Mouse (Mus musculus) erythroblast, embryonic 14.5 days (primary cell): ENCODE data around the gene Gm6793. TPM values are rescaled to one million over a fixed set of nuclear protein-coding genes. Genes with fewer than 3 reads are reported as not detected.
A peak's percentile ranks its signal among the peaks of the same experiment; 100 is the strongest.

Experiments
- H3K27me3 ChIP-seq: 2 replicates; pipeline ENCODE4 v1.6.1; 2012; ENCODE audit warnings: inconsistent platforms; ENCODE audit not compliant: control insufficient read depth
- H3K36me3 ChIP-seq: 2 replicates; pipeline ENCODE4 v1.6.1; 2012; ENCODE audit warnings: mild to moderate bottlenecking, inconsistent platforms; ENCODE audit not compliant: control insufficient read depth
- H3K4me1 ChIP-seq: 2 replicates; pipeline ENCODE4 v1.6.1; 2012; ENCODE audit warnings: inconsistent platforms; ENCODE audit not compliant: control insufficient read depth
- H3K4me3 ChIP-seq: replicated peaks from 2 replicates; pipeline ENCODE3; 2012; ENCODE audit warnings: moderate library complexity, mild to moderate bottlenecking, inconsistent platforms
- H3K9me3 ChIP-seq: 2 replicates; pipeline ENCODE4 v1.6.1; 2012; ENCODE audit warnings: low read length, inconsistent platforms, mixed read lengths; ENCODE audit not compliant: control insufficient read depth
- GATA1 ChIP-seq: IDR thresholded peaks from 2 replicates; pipeline ENCODE4 v1.6.1; 2012; ENCODE audit warnings: low read length, inconsistent platforms, mixed read lengths
- TAL1 ChIP-seq: IDR thresholded peaks from 3 replicates; pipeline ENCODE4 v1.6.1; 2012; ENCODE audit warnings: low read length, inconsistent platforms, mixed read lengths
- polyA plus RNA-seq: library from polyadenylated mRNA; stranded (reverse); fragments of >175 nt; gene quantifications from 2 replicates; pipeline ENCODE4 v1.2.3, GENCODE M21; 2012

Gm6793 gene
- polyA plus RNA-seq, 1 experiment, result 0.12 TPM

DNA sequence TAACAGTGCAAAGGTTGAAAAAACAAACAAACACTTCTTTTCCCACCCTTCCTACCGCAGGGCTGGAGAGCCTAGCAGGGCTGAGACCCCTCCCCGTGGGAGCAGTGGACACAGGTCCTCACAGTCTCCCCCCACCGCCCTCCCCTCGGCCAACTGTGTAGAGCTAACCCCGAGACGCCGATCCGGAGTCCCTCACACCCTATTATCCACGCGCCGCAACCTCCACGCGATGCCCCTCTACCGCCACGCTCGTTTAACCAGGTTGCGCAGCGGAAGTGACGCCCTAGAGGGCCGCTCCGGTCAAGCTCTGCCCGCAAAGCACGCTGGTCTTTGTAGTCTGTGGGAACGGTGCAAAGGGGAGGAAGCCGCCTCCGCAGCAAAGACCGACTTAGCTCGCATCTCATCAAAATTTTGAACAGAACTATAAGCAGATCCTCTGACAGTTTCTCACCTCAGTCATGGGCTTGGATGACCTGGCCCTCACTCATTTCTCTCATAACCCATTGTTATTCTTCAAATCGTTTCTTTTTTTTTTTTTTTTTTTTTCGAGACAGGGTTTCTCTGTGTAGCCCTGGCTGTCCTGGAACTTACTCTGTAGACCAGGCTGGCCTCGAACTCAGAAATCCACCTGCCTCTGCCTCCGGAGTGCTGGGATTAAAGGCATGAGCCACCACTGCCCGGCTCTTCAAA, 22.7 kb downstream of the Gm6793 start, which contains the start of gene Adat1:
Adat1 (minus strand) TSS at position 290 of the 690 bp plus-strand sequence.
- H3K27me3 ChIP-seq, result no peaks in the 10 kb centered on the region
- TF ChIP-seq TAL1 (no peak), GATA1 (no peak)
- H3K36me3 ChIP-seq, result peaks cover 67% of the 10 kb centered on the region

DNA sequence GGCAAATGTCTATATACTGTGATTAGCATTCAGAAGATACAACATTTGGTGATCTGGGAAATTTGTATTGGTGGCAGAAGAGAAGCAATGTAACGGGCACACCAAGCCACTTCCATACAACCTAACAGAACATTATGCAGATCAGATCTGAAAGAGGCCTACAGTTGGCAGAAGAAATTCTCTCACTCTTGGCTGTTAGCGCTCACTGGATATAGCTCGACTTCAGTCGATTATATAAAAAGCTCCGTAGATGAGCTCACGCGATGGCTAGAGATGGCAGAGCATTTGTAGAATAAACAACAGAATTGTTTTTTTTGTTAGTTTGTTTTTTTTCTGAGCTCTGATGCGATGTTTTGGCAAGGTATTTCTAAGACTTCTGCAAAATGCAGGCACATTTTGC, 23.6 kb downstream of the Gm6793 start:
- Histone ChIP-seq H3K27me3 (no peaks in the 10 kb centered on the region), H3K4me1 (peaks cover 24% of the 10 kb centered on the region), H3K36me3 (peaks cover 65% of the 10 kb centered on the region), H3K4me3 (peak overlapping the region; percentile 82), H3K9me3 (no peaks in the 10 kb centered on the region)
- no peak for TF ChIP-seq TAL1
- no peak for TF ChIP-seq GATA1

More for the DNA sequence above, 22.7 kb downstream of the Gm6793 start, which contains the start of gene Adat1:
- H3K9me3 ChIP-seq, result no peaks in the 10 kb centered on the region
- peaks cover 24% of the 10 kb centered on the region for H3K4me1 ChIP-seq
- peak within 1 kb of the TSS; percentile 82 for H3K4me3 ChIP-seq

DNA sequence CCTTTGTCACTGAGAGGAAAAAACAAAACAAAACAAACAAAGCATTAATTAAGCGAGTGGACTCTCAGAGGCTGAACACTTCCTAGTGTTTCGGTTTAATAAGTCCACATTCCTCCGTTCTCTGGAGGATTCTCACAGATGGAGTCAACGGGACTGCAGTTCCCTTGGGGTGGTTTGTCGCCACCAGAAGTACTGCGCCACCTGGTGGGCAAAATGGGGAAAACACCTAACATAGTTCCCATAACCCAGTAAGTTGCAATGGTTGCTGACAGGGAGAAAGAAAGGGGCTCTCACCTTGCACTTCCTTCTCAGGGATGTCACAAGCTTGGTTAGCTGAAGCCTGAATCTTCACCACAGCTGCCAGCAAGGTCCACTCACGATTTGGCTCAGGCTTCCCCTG, 24.9 kb downstream of the Gm6793 start:
- Histone ChIP-seq H3K27me3 (no peaks in the 10 kb centered on the region), H3K36me3 (peaks cover 64% of the 10 kb centered on the region), H3K9me3 (no peaks in the 10 kb centered on the region), H3K4me1 (peaks cover 24% of the 10 kb centered on the region), H3K4me3 (no peak overlapping the region)
- no peak for TF ChIP-seq TAL1
- no peak for TF ChIP-seq GATA1

GRCm38 (mm10) chr8:111984511-111984910, 30.3 kb downstream of the Gm6793 start:
- Histone ChIP-seq H3K4me3 (no peak overlapping the region), H3K4me1 (peaks cover 5% of the 10 kb centered on the region), H3K27me3 (no peaks in the 10 kb centered on the region), H3K9me3 (no peaks in the 10 kb centered on the region), H3K36me3 (peaks cover 72% of the 10 kb centered on the region)
- TF ChIP-seq GATA1, result no peak
- TF ChIP-seq TAL1, result no peak

- H3K9me3 ChIP-seq, result no peaks in the 10 kb centered on the region
- no peaks in the 10 kb centered on the region for H3K27me3 ChIP-seq
- H3K4me1 ChIP-seq, result peaks cover 5% of the 10 kb centered on the region
- H3K4me3 ChIP-seq, result no peak overlapping the region
- TF ChIP-seq GATA1, result no peak
- TF ChIP-seq TAL1, result no peak
- peaks cover 61% of the 10 kb centered on the region for H3K36me3 ChIP-seq
These were observed 32.7 kb downstream of the Gm6793 start for GRCm38 (mm10) chr8:111982116-111982515.

DNA sequence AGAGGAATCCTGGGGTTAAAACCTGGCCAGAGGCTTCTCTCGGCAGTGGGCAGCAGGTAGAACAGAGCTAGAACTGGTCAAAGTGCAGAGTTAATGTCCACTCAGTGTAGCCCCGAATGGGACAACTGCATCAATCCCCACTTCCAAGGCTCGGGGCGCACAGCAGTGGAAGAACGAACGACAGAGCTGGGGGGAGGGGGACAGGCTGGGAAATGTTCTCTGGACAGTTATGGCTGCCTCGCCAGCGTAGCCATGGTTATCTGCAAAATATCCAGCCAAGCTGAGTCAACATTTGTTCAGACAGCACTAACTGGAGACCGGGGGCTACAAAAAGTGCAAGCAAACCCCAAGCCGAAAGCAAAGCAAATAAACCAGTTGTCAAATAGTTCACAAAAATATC, 36.7 kb downstream of the Gm6793 start:
- H3K27me3 ChIP-seq, result no peaks in the 10 kb centered on the region
- H3K9me3 ChIP-seq, result peaks cover 12% of the 10 kb centered on the region
- H3K36me3 ChIP-seq, result peaks cover 59% of the 10 kb centered on the region
- H3K4me3 ChIP-seq, result no peak overlapping the region
- H3K4me1 ChIP-seq, result no peaks in the 10 kb centered on the region; the same call in none of the 2 replicates
- TF ChIP-seq GATA1, result no peak
- no peak for TF ChIP-seq TAL1

DNA sequence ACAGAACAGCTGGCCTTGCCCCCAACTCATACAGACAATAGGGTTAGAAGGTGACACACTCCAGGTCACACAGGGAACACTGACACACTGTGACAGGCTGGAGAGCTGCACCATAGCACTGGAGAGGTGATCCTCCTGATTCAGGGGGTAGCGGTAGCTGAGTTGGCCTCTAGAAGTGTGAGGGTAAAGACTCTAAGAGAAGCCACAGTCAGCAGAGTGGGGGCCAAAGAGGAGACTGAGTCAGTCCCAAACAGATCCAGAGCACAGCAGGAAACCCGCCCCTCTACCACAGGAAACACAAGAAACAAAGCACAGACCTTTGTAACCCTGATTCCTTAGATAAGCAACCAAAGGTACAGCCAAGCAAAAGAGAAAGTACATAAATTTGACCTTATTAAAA, 38.5 kb downstream of the Gm6793 start:
- Histone ChIP-seq H3K27me3 (no peaks in the 10 kb centered on the region), H3K36me3 (peaks cover 54% of the 10 kb centered on the region), H3K4me1 (no peaks in the 10 kb centered on the region; the same call in 1 of the 2 replicates), H3K9me3 (peaks cover 12% of the 10 kb centered on the region), H3K4me3 (no peak overlapping the region)
- no peak for TF ChIP-seq GATA1
- no peak for TF ChIP-seq TAL1

- peaks cover 55% of the 10 kb centered on the region for H3K36me3 ChIP-seq
These were observed 39.1 kb downstream of the Gm6793 start for GRCm38 (mm10) chr8:111975706-111976105.

DNA sequence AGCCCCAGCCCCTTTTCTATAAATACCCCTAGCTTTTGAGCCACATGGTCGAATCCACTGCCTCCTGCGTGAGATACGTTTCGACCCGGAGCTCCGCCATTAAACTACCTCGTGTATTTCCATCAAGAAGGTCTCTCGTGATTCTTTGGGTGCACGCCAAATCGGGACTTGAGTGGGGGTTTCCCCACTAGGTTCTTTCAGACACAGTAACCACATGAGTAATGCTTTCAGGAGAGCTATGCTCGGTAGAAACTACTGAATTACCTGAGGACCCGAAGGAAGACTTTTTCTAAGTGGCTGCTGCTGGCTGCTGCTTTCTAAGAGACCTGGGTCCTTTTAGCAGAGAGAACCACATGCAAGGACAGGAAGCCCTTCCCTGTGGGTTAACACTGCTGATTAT, 40.7 kb downstream of the Gm6793 start:
- TF ChIP-seq TAL1 (no peak), GATA1 (no peak)
- peaks cover 12% of the 10 kb centered on the region for H3K9me3 ChIP-seq
- H3K36me3 ChIP-seq, result peaks cover 58% of the 10 kb centered on the region
- no peaks in the 10 kb centered on the region; the same call in 1 of the 2 replicates for H3K4me1 ChIP-seq
- no peaks in the 10 kb centered on the region for H3K27me3 ChIP-seq
- H3K4me3 ChIP-seq, result no peak overlapping the region

More at GRCm38 (mm10) chr8:111975706-111976105, 39.1 kb downstream of the Gm6793 start:
- peaks cover 12% of the 10 kb centered on the region for H3K9me3 ChIP-seq
- no peak overlapping the region for H3K4me3 ChIP-seq
- no peaks in the 10 kb centered on the region for H3K27me3 ChIP-seq
- TF ChIP-seq TAL1, result no peak
- no peak for TF ChIP-seq GATA1
- H3K4me1 ChIP-seq, result no peaks in the 10 kb centered on the region; the same call in 1 of the 2 replicates
